Mouse (Mus musculus) stomach, embryonic 16.5 days (tissue): ENCODE results near the gene Gm28043. TPM values are rescaled to one million over a fixed set of nuclear protein-coding genes. Genes with fewer than 3 reads are reported as not detected.
A peak's percentile ranks its signal among the peaks of the same experiment; 100 is the strongest.

Source experiments
- ATAC-seq: fragments of 200-750 bp; cut with Nextera tagmentation; 2 replicates; pipeline ENCODE4 v1.8.0; 2017; ENCODE audit warnings: moderate number of reproducible peaks, moderate TSS enrichment; ENCODE audit not compliant: insufficient read depth, low FRiP score
- H3K27ac ChIP-seq: fragments of 300-500 bp; sonication (generic); 2 replicates; pipeline ENCODE4 v1.5.1; 2014; ENCODE audit warnings: low read length
- H3K27me3 ChIP-seq: fragments of 300-500 bp; sonication (generic); 2 replicates; pipeline ENCODE4 v1.6.1; 2014; ENCODE audit warnings: low read length, control low read depth, mixed read lengths; ENCODE audit not compliant: control insufficient read depth, insufficient read depth
- H3K36me3 ChIP-seq: fragments of 300-500 bp; sonication (generic); 2 replicates; pipeline ENCODE4 v1.6.1; 2014; ENCODE audit warnings: low read length; ENCODE audit not compliant: control insufficient read depth, insufficient read depth
- H3K4me1 ChIP-seq: fragments of 300-500 bp; sonication (generic); 2 replicates; pipeline ENCODE4 v1.6.1; 2014; ENCODE audit warnings: low read length, control low read depth, mixed read lengths; ENCODE audit not compliant: control insufficient read depth, insufficient read depth
- H3K4me2 ChIP-seq: fragments of 300-500 bp; sonication (generic); 2 replicates; pipeline ENCODE4 v1.6.1; 2014; ENCODE audit warnings: low read depth, low read length, mixed read lengths
- H3K4me3 ChIP-seq: fragments of 300-500 bp; sonication (generic); replicated peaks from 2 replicates; pipeline ENCODE4 v1.5.1; 2014; ENCODE audit warnings: mild to moderate bottlenecking, low read length
- H3K9ac ChIP-seq: fragments of 300-500 bp; sonication (generic); 2 replicates; pipeline ENCODE4 v1.6.1; 2014; ENCODE audit warnings: low read length
- H3K9me3 ChIP-seq: fragments of 300-500 bp; sonication (generic); replicated peaks from 2 replicates; pipeline ENCODE4 v1.6.1; 2016; ENCODE audit warnings: low read length, control low read depth; ENCODE audit not compliant: control insufficient read depth
- WGBS: fragments of 180-500 bp; shearing (Covaris S2); extraction: QIAGEN DNeasy Blood & Tissue Kit; methylation state at CpG from one replicate; pipeline ENCODE4 v1.1.7; 2014; 5-methylcytosine and 5-hydroxymethylcytosine counted together
- microRNA-seq: library from miRNA; unstranded; fragments of <30 nt; microRNA quantifications from one replicate; pipeline ENCODE4, GENCODE M21; 2016
- polyA plus RNA-seq: library from polyadenylated mRNA; unstranded; fragments of >200 nt; fragmentation: Nextera tagmentation; extraction: Ambion mirVana; gene quantifications from 2 replicates; pipeline ENCODE4 v1.2.1, GENCODE M21; 2015

Gm28043 gene
- polyA plus RNA-seq, 1 experiment from 2014 or later = 3.1 TPM

- H3K27ac ChIP-seq = no peak overlapping the region
- H3K4me1 ChIP-seq = peaks cover 4% of the 10 kb centered on the region; the same call in 1 of the 2 replicates
- H3K4me3 ChIP-seq = no peak overlapping the region
- no peaks in the 10 kb centered on the region for H3K27me3 ChIP-seq
- no peak for ATAC-seq
- H3K4me2 ChIP-seq = no peak overlapping the region
- WGBS = 64% methylated on average over 6 of the region's 6 CpGs
- no peaks in the 10 kb centered on the region for H3K36me3 ChIP-seq
- H3K9me3 ChIP-seq = no peaks in the 10 kb centered on the region
- H3K9ac ChIP-seq = no peak overlapping the region
These were observed 117.3 kb downstream of the Gm28043 start for GRCm38 (mm10) chr17:29731953-29732325.

- H3K9me3 ChIP-seq = no peaks in the 10 kb centered on the region
- no peak for ATAC-seq
- H3K27ac ChIP-seq = no peak overlapping the region
- H3K4me2 ChIP-seq = no peak overlapping the region
- peaks cover 4% of the 10 kb centered on the region; the same call in 1 of the 2 replicates for H3K4me1 ChIP-seq
- H3K9ac ChIP-seq = no peak overlapping the region
- H3K27me3 ChIP-seq = no peaks in the 10 kb centered on the region
- H3K36me3 ChIP-seq = no peaks in the 10 kb centered on the region
- WGBS = 57% methylated on average over 2 of the region's 2 CpGs
- no peak overlapping the region for H3K4me3 ChIP-seq
These were observed 117.8 kb downstream of the Gm28043 start for GRCm38 (mm10) chr17:29732522-29732921.

GRCm38 (mm10) chr17:29736448-29737014 lies 121.9 kb downstream of the Gm28043 start:
- no peak overlapping the region for H3K4me2 ChIP-seq
- H3K4me3 ChIP-seq = no peak overlapping the region
- H3K27ac ChIP-seq = no peak overlapping the region
- WGBS = 52% methylated on average over 15 of the region's 15 CpGs
- ATAC-seq = no peak
- no peaks in the 10 kb centered on the region for H3K36me3 ChIP-seq
- peaks cover 9% of the 10 kb centered on the region; the same call in 1 of the 2 replicates for H3K4me1 ChIP-seq
- no peaks in the 10 kb centered on the region for H3K9me3 ChIP-seq
- no peaks in the 10 kb centered on the region for H3K27me3 ChIP-seq
- no peak overlapping the region for H3K9ac ChIP-seq

GRCm38 (mm10) chr17:29737849-29738804 lies 123.5 kb downstream of the Gm28043 start:
- Histone ChIP-seq H3K27me3 (no peaks in the 10 kb centered on the region), H3K4me1 (peaks cover 13% of the 10 kb centered on the region; the same call in 1 of the 2 replicates), H3K36me3 (no peaks in the 10 kb centered on the region), H3K9me3 (no peaks in the 10 kb centered on the region), H3K4me3 (no peak overlapping the region), H3K4me2 (peak overlapping the region; percentile 35), H3K27ac (no peak overlapping the region), H3K9ac (no peak overlapping the region)
- ATAC-seq = peak; percentile 80
- 24% methylated on average over 22 of the region's 22 CpGs for WGBS

GRCm38 (mm10) chr17:29747466-29747865 lies 132.8 kb downstream of the Gm28043 start:
- no peaks in the 10 kb centered on the region for H3K9me3 ChIP-seq
- H3K9ac ChIP-seq = no peak overlapping the region
- no peak overlapping the region for H3K27ac ChIP-seq
- H3K4me2 ChIP-seq = no peak overlapping the region
- H3K36me3 ChIP-seq = no peaks in the 10 kb centered on the region
- WGBS = 74% methylated on average over 6 of the region's 6 CpGs
- H3K4me1 ChIP-seq = 0 out of 2 replicates have a peak, but pooled peaks cover 5% of the 10 kb centered on the region
- no peak overlapping the region for H3K4me3 ChIP-seq
- no peaks in the 10 kb centered on the region for H3K27me3 ChIP-seq
- ATAC-seq = no peak

Small RNAs within 50 kb of the gene (microRNA-seq; reads per million reads assigned to microRNA genes)
- gene Mir7667 = not detected

Other genes with a start within 250 kb of the Gm28043 start
- 11.8 and 13.5 TPM in 2 replicates for gene Pim1, start 124.1 kb upstream of the Gm28043 start, polyA plus RNA-seq
- not detected in 2 replicates for gene Gm17657, start 65.2 kb upstream of the Gm28043 start, polyA plus RNA-seq
- gene Tbc1d22b, start 65.1 kb upstream of the Gm28043 start, polyA plus RNA-seq = 10.9 and 12.2 TPM in 2 replicates
- gene Tmem217, start 62.5 kb upstream of the Gm28043 start, polyA plus RNA-seq = 0.61 and 0.65 TPM in 2 replicates
- 55.5 and 63.7 TPM in 2 replicates for gene Rnf8, start 86 bp upstream of the Gm28043 start, polyA plus RNA-seq
- gene Cmtr1, start 45.7 kb downstream of the Gm28043 start, polyA plus RNA-seq = 102 and 110 TPM in 2 replicates
- gene Ccdc167, start 102.2 kb downstream of the Gm28043 start, polyA plus RNA-seq = 11.0 and 14.5 TPM in 2 replicates